Comparison of ENCODE assay signal across 11 mouse cellular contexts in the genomic region with DNA sequence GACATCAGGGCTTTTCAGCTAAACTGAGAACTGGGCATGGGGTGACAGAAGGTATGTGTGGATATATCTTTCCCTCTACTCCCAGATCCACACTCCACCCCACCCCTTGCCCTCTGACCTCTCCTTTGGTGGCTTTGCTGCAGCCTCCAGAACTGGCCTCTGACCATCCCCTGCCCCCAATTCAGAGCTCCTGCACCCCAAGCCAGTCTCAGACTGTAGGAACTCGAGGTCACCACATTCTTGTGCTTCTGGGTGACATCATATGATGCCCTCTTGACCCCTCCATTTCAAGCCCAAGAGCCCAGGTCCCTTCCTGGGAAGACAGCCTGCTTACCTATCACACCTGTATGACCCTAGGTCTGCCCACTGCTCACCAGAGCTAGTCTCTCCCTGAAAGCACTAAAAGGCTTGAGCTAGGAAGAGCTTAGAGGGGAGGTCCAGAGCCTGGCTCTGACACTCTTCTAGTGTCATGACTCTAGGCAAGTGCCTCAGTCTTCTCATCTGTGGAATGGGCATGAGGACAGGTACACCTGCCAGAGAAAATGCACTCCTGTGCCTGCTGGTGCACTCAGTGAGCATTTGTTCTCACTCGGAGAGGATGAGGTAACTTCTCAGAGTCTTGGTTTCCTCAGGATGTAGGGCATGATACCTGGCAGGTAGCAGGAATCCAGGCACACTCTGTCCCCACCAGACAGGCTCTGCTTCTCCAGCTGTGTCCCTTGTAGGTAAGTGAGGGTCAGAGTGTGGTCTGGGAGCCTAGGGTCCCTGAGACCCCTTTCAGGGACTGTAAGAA.
A peak's percentile ranks its signal among the peaks of the same experiment; 100 is the strongest.
DNase-seq lines count a peak whose midpoint lies in the region; ATAC-seq and TF ChIP-seq lines count a peak whose summit lies in the region.
"Had no signal": no experiment of that assay in that cellular context is flagged by ENCODE, and none has a peak within 500 bp of the region (broad histone marks: within the 10 kb centered on the region; RNA-seq: fewer than 3 reads in every experiment).

No protein-coding gene starts in this region.

- intact Hi-C loops in heart, adult 2 months (cut with DNase I) = no loop called here
- intact Hi-C loops in heart, postnatal 25 days (cut with DNase I) = no loop called here

- TF ChIP-seq CTCF in heart, adult 2 months (IDR thresholded peaks at IDR 0.05) = no peak

- H3K79me2 ChIP-seq in heart, adult 2 months (replicated peaks; ENCODE audit: control insufficient read depth, insufficient read depth, low read length) = no peaks in the 10 kb centered on the region

- ATAC-seq in forebrain, embryonic 15.5 days (replicated peaks) = no peak

- H3K4me2 ChIP-seq in forebrain, embryonic 15.5 days (replicated peaks) = no peak overlapping the region

- 52% methylated on average over 2 of the region's 2 CpGs for WGBS in heart, adult 2 months
- 64% methylated on average over 2 of the region's 2 CpGs for WGBS in forebrain, embryonic 15.5 days

- peaks cover 8% of the 10 kb centered on the region for H3K4me1 ChIP-seq in heart, adult 2 months (ENCODE audit: control insufficient read depth, insufficient read depth, low read length)
- peaks cover 5% of the 10 kb centered on the region; the same call in 1 of the 2 replicates for H3K4me1 ChIP-seq in forebrain, embryonic 15.5 days

- DNase-seq in heart, adult 2 months = peak; percentile 6 to 26
- DNase-seq in heart, postnatal 25 days (ENCODE audit: low spot score) = no peak
- peak; percentile 1 for DNase-seq in ovary, adult 18-20 months (ENCODE audit: low spot score)
- DNase-seq in ovary, postnatal 14 days (ENCODE audit: low spot score) = no peak
- DNase-seq in adrenal gland, postnatal 10 days = peak; percentile 12
- peak; percentile 26 for DNase-seq in kidney, postnatal 14 days
- DNase-seq in thymus, postnatal 36 days = no peak
- DNase-seq: cerebellum, adult 11 months; embryo, embryonic 11 days; thymus, postnatal 25 days had no signal

- no peak overlapping the region for H3K27ac ChIP-seq in heart, adult 2 months
- H3K27ac ChIP-seq in forebrain, embryonic 15.5 days (replicated peaks) = no peak overlapping the region

- no peaks in the 10 kb centered on the region for H3K9me3 ChIP-seq in forebrain, embryonic 15.5 days

- TF ChIP-seq POLR2A in heart, adult 2 months (IDR thresholded peaks at IDR 0.05; ENCODE audit: insufficient read depth, low read depth, low read length) = no peak

- H3K9ac ChIP-seq in heart, adult 2 months (ENCODE audit: low read depth, low read length) = no peak overlapping the region
- no peak overlapping the region for H3K9ac ChIP-seq in forebrain, embryonic 15.5 days (replicated peaks)

- no peak overlapping the region for H3K4me3 ChIP-seq in heart, adult 2 months
- no peak overlapping the region for H3K4me3 ChIP-seq in forebrain, embryonic 15.5 days

- no peaks in the 10 kb centered on the region for H3K27me3 ChIP-seq in heart, adult 2 months (ENCODE audit: control insufficient read depth, insufficient read depth, low read length)
- no peaks in the 10 kb centered on the region for H3K27me3 ChIP-seq in forebrain, embryonic 15.5 days

- peaks cover 4% of the 10 kb centered on the region for H3K36me3 ChIP-seq in heart, adult 2 months (ENCODE audit: control insufficient read depth, insufficient read depth, low read length)
- H3K36me3 ChIP-seq in forebrain, embryonic 15.5 days = no peaks in the 10 kb centered on the region

- peak; percentile 48; the same call in 1 of the 2 replicates for TF ChIP-seq EP300 in heart, adult 2 months (IDR thresholded peaks at IDR 0.05; ENCODE audit: insufficient read depth, low read depth, low read length)

Comparison
In these comparisons a context has a peak if more than half of its experiments do, and no peak if none do; other contexts are left out.
1. DNase-seq: peak in heart, adult 2 months (2 of 2), ovary, adult 18-20 months (single experiment), adrenal gland, postnatal 10 days (single experiment) and kidney, postnatal 14 days (single experiment); none in heart, postnatal 25 days (single experiment), ovary, postnatal 14 days (single experiment) and thymus, postnatal 36 days (0 of 2).